Mouse (Mus musculus) left cerebral cortex, postnatal 36 days (tissue): ENCODE results near the gene Msh3. TPM values are rescaled to one million over a fixed set of nuclear protein-coding genes. Genes with fewer than 3 reads are reported as not detected.

Experiments
- DNase-seq, 2 experiments: peaks; one replicate each; pipeline ENCODE4 v3.0.0; 2021 to 2022; ENCODE audit warnings: low spot score in 2 of 2, mixed read lengths in 1 of 2
- intact Hi-C: fragments of 180-260 bp; cut with DNase I; formaldehyde crosslinking; loops from one replicate; pipeline ENCODE4 v1.15.1; 2025
- total RNA-seq, 2 experiments: library from RNA; stranded (reverse); gene quantifications; 2 replicates each; pipeline ENCODE4 v1.2.3; 2021

Gene Msh3
- total RNA-seq, 2 experiments from 2014 or later: 19.0 to 25.1 TPM

GRCm38 (mm10) chr13:92336857-92337256, 17.9 kb downstream of the Msh3 start:
- DNase-seq: no peak
- intact Hi-C loops: loop anchor here (2.0 to 10.0 kb wide), 3 partner anchors 202 to 530 kb away; partner anchors contain the start of genes Rasgrf2 and Zcchc9

DNA sequence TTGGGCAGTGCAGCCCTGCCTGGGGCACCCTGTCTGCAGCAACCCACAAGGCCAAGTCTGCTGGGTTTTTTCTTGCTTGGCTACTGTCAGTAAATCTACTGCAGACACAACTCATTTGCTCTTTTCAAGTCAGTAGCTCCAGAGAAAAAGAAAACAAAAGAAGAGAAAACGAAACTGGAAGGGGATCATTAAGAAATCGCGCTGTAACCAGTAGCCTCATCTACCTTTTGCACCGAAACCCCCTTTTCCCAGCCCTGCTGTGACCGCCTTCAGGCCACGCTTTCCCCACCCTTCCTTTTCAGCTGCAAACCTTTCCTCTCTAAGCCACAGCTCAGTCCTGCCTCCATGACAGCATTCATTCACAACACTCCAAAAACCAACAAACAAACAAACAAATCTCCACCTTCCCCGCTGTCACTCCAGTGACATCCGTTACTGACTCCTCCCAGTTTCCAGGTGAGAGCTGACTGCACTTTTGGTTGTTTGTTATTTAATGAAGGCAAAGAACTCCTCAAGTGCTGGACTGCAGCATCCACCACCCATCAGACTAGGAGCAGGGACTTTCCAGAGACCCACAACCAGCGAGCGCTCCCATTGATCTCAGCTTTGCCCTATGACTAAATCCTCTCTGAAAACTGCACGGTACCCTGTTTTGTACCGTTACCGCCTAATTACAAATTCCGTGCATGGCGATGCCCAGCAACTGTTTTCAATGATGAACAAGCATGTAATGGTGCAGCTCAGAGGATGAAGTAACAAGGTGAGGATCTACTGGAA, 22.5 kb downstream of the Msh3 start:
- intact Hi-C loops: loop anchor here (10.0 kb wide), 1 partner anchor 197 kb away; the partner anchor contains the start of gene Rasgrf2

DNA sequence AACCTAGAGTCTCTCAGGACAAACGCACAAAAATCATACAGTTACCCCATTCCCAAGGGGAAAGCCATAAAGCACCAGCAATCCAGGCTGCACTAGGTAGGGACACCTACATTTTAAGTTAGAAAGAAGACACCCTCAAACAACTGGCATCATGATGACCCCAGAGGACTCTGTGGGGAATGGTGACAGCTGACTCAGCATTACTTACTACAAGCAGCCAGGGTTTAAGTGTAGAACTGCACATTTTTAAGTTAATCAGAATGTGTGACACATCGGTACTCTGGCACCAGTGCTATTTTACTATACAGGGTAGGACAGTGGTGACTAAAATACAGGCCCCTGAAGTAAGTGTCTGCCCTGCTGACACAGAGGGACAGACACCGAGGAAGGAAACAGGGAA, 24.2 kb downstream of the Msh3 start:
- intact Hi-C loops: loop anchor here (10.0 kb wide), 1 partner anchor 196 kb away; the partner anchor contains the start of gene Rasgrf2
- DNase-seq: no peak

More for the DNA sequence above, 22.5 kb downstream of the Msh3 start:
- DNase-seq: no peak

- intact Hi-C loops: no loop called here
- DNase-seq: no peak
These were observed 26.8 kb downstream of the Msh3 start for GRCm38 (mm10) chr13:92328000-92328399.

DNA sequence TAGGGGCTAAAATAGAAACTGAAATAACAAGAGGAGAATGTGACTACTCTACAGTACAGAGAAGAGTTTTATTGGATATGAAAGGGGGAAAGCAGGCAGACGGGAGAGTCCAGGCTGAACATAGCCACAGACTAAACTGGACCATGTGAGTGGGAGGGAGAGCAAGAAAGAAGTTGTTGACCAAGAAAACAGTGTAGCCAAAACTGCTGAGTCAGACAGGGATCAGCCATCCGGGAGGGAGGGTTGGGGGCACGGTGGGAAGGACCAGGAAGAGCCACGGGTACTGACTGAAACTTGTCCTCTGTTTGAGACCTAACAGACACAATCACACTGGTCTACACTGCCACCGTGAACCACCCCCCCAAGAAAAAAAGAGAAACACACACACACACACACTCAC, 28.8 kb downstream of the Msh3 start:
- DNase-seq: no peak
- intact Hi-C loops: no loop called here

- intact Hi-C loops: no loop called here
- DNase-seq: no peak
These were observed 34.0 kb downstream of the Msh3 start for GRCm38 (mm10) chr13:92320770-92321169.

GRCm38 (mm10) chr13:92314613-92315012, 40.2 kb downstream of the Msh3 start:
- DNase-seq: no peak
- intact Hi-C loops: no loop called here

DNA sequence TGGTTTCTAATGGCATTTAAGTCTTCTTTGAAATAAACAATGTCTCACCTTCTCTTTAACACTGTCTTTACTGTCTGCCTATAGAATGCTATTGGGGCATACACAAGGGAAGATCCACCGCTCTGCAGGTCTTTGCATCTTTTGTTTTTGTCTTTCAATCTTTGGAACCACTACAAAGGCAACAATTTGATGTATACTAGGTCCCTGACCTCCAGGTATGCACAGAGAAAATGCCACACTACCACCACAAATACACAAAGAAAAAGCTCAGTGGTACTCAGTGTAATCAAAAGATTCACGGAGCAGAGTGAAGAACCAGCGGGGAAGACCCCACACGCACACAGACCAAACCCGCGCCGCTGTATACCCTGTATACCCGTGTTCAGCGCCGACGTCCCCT, 49.1 kb downstream of the Msh3 start, which contains the start of gene Gm20379:
TSS of gene Gm20379 (plus strand) at position 301 of the 400 bp plus-strand sequence.
- no peak for DNase-seq
- intact Hi-C loops: no loop called here

DNA sequence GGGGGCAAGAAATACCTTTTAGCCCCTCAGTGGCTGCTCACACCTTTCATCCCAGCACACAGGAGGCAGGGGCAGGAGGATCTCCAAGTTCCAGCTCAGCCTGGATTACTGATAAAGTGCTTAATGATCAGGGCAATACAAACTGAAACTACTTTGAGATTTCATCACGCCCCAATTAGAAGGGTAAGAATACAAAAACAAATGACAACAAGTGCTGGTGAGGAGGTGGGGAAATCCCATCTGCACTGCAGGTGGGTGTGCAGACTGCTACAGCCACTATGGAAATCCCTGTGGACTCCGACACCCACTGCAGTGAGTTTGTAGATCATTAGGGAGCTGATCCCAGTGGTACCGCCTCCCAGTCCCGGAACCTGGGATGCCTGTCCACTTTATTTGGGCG, 50.5 kb downstream of the Msh3 start:
- intact Hi-C loops: no loop called here

GRCm38 (mm10) chr13:92303062-92303948, 51.5 kb downstream of the Msh3 start:
- intact Hi-C loops: no loop called here
- no peak for DNase-seq

More for the DNA sequence above, 50.5 kb downstream of the Msh3 start:
- DNase-seq: no peak

- no peak for DNase-seq
These were observed 52.3 kb downstream of the Msh3 start for GRCm38 (mm10) chr13:92302466-92302865.

DNA sequence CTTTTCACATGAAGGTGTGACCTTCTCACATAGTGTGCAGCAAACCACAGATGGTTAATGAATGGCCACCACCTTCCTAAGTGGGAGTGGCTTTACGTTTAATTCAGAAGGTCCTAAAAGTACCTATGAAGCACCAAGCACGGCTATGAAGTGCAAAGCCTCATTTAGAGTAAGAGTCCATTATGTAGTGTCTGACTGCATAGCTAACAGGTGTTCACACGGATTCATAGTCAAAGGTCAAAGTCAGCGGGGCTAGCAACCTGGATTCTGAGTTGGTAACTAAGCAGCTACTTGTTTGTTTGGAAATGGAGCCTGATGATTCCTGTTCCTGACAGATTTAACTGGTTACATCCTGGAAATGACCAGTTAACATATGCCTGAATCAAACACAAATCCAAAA, 53.0 kb downstream of the Msh3 start:
- intact Hi-C loops: no loop called here
- no peak for DNase-seq

More at GRCm38 (mm10) chr13:92302466-92302865, 52.3 kb downstream of the Msh3 start:
- intact Hi-C loops: no loop called here

GRCm38 (mm10) chr13:92299522-92299921, 55.3 kb downstream of the Msh3 start:
- intact Hi-C loops: no loop called here
- no peak for DNase-seq

- no peak for DNase-seq
- intact Hi-C loops: no loop called here
These were observed 57.8 kb downstream of the Msh3 start for GRCm38 (mm10) chr13:92297021-92297420.

GRCm38 (mm10) chr13:92296490-92296889, 58.3 kb downstream of the Msh3 start:
- DNase-seq: no peak
- intact Hi-C loops: no loop called here

DNA sequence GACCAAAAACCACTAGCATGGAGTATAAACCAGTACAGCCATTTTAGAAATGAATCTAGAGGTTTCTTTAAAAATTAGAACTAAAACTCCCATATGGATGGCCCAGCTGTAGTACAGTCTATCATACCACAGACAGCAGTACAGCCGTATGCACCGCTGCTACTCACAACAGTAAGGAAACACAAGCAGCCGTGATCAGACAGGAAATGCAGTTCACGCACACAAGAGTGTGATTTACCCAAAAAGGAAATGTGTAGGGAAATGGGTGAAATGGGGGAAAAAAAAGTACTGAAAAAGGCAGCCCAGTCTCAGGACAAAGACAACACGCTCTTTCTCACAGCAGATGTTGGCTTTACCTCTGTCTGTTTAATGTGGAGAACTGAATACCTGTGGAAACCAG, 60.9 kb downstream of the Msh3 start:
- intact Hi-C loops: no loop called here
- no peak for DNase-seq

DNA sequence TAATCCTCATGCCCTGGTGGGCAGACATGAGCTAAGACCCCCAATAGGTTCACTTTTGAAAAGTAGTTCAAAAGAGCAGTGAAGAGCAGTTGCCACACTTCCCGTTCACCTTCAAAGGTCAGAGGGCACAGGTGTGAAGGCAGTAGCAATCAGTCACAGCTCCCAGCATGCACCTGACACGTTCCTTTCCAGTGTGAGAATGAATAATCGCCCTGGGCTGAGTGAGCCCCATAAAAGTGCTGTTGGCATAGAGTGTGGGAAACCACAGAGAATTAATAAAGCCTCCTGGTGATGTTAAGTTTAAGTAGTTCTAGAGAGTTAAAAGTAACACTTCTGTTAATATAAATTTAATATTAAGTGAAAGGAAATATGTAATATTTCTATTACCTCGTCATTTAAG, 63.2 kb downstream of the Msh3 start:
- intact Hi-C loops: no loop called here

GRCm38 (mm10) chr13:92277027-92277426, 77.8 kb downstream of the Msh3 start:
- intact Hi-C loops: no loop called here

More for the DNA sequence above, 63.2 kb downstream of the Msh3 start:
- DNase-seq: no peak

GRCm38 (mm10) chr13:92275292-92275691, 79.5 kb downstream of the Msh3 start:
- no peak for DNase-seq
- intact Hi-C loops: no loop called here

More at GRCm38 (mm10) chr13:92277027-92277426, 77.8 kb downstream of the Msh3 start:
- no peak for DNase-seq
